Mouse (Mus musculus) myocyte (in vitro differentiated cells): ENCODE measurements at regions not wholly inside any gene's neighbourhood (a gene's known extent, or its start where the extent isn't known, plus 50 kb on each side); places are given as distances from the start of the nearest gene placed in this dataset.

Experiments used
- H3K27me3 ChIP-seq: one replicate; pipeline ENCODE4 v1.6.1; 2011; ENCODE audit not compliant: control insufficient read depth, insufficient read depth, insufficient read length
- H3K36me3 ChIP-seq: one replicate; pipeline ENCODE4 v1.6.1; 2011; ENCODE audit not compliant: control insufficient read depth, insufficient read depth
- H3K4me2 ChIP-seq: one replicate; pipeline ENCODE4 v1.6.1; 2011; ENCODE audit warnings: low read depth, control low read depth
- H3K4me3 ChIP-seq: one replicate; pipeline ENCODE4 v1.5.1; 2011; ENCODE audit warnings: mild to moderate bottlenecking, control low read depth, moderate library complexity
- H3K79me2 ChIP-seq: one replicate; pipeline ENCODE4 v1.6.1; 2011; ENCODE audit not compliant: control insufficient read depth, insufficient read depth
- H3ac ChIP-seq: one replicate; pipeline ENCODE4 v1.6.1; 2011; ENCODE audit not compliant: control insufficient read depth, insufficient read length
- CEBPB ChIP-seq: IDR thresholded peaks from 2 replicates; pipeline ENCODE4 v1.6.1; 2011; ENCODE audit warnings: mild to moderate bottlenecking, moderate library complexity; ENCODE audit not compliant: poor library complexity, insufficient read depth, severe bottlenecking
- E2F4 ChIP-seq: IDR thresholded peaks from one replicate; pipeline ENCODE4 v1.6.1; 2011; ENCODE audit warnings: mild to moderate bottlenecking, control low read depth, moderate library complexity; ENCODE audit not compliant: insufficient read depth
- MAX ChIP-seq: IDR thresholded peaks from one replicate; pipeline ENCODE4 v1.6.1; 2011; ENCODE audit warnings: low read depth, mild to moderate bottlenecking, control low read depth
- MYOD1 ChIP-seq, 3 experiments: IDR thresholded peaks; one replicate each; pipeline ENCODE4 v1.6.1; 2011; ENCODE audit warnings: control low read depth in 2 of 3, low read depth in 2 of 3, mild to moderate bottlenecking in 2 of 3, moderate library complexity in 1 of 3; ENCODE audit not compliant: insufficient read length in 2 of 3, control insufficient read depth in 1 of 3
- MYOG ChIP-seq, 3 experiments: IDR thresholded peaks; one replicate each; pipeline ENCODE4 v1.6.1; 2011; ENCODE audit warnings: control low read depth in 2 of 3, low read depth in 2 of 3, mild to moderate bottlenecking in 2 of 3; ENCODE audit not compliant: insufficient read length in 2 of 3, control insufficient read depth in 1 of 3, insufficient read depth in 1 of 3
- POLR2A ChIP-seq: IDR thresholded peaks from one replicate; pipeline ENCODE4 v1.6.1; 2011; ENCODE audit warnings: low read depth, mild to moderate bottlenecking, control low read depth, moderate library complexity; ENCODE audit not compliant: insufficient read length
- POLR2AphosphoS2 ChIP-seq: IDR thresholded peaks from one replicate; pipeline ENCODE4 v1.6.1; 2011; ENCODE audit warnings: low read depth, control low read depth; ENCODE audit not compliant: insufficient read length
- REST ChIP-seq: IDR thresholded peaks from one replicate; pipeline ENCODE4 v1.6.1; 2011; ENCODE audit warnings: mild to moderate bottlenecking, control low read depth, moderate library complexity; ENCODE audit not compliant: insufficient read depth, insufficient read length
- SRF ChIP-seq: IDR thresholded peaks from one replicate; pipeline ENCODE4 v1.6.1; 2011; ENCODE audit warnings: low read depth; ENCODE audit not compliant: control insufficient read depth, insufficient read length
- TCF12 ChIP-seq: IDR thresholded peaks from one replicate; pipeline ENCODE4 v1.6.1; 2011; ENCODE audit warnings: mild to moderate bottlenecking, control low read depth; ENCODE audit not compliant: poor library complexity, insufficient read depth, severe bottlenecking
- TCF3 ChIP-seq: IDR thresholded peaks from one replicate; pipeline ENCODE4 v1.6.1; 2011; ENCODE audit warnings: low read depth, control low read depth; ENCODE audit not compliant: insufficient read length
- USF1 ChIP-seq: IDR thresholded peaks from one replicate; pipeline ENCODE4 v1.6.1; 2011; ENCODE audit warnings: low read depth, mild to moderate bottlenecking, control low read depth, moderate library complexity

- H3K4me2 ChIP-seq, result no peak overlapping the region
- H3K27me3 ChIP-seq, result no peaks in the 10 kb centered on the region
- no peaks in the 10 kb centered on the region for H3K79me2 ChIP-seq
- no peak overlapping the region for H3ac ChIP-seq
- no peak for TF ChIP-seq E2F4
- H3K4me3 ChIP-seq, result no peak overlapping the region
- no peaks in the 10 kb centered on the region for H3K36me3 ChIP-seq
Observed at GRCm38 (mm10) chr7:83161226-83161625, 294.1 kb downstream of the Mex3b start.

DNA sequence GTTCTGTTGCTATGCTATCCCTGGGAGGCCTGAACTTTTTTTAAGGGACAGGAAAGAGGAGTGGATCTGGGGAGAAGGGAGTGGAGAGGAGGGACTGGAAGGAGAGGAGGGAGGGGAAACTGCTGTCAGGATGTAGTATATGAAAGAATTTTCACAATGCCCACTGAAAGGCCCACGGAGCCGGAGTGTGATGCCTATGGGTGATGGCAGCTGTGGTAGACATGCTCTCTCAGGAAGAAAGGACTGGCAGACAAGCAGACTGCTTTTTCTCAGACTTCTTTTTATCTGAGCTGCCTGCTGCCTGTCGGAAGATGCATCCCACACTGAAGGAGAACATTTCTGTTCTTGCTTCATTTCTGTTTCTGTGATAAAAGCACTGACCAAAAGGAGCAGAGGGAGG, 295.7 kb downstream of the Mex3b start:
- H3K27me3 ChIP-seq, result no peaks in the 10 kb centered on the region
- no peak overlapping the region for H3ac ChIP-seq
- no peaks in the 10 kb centered on the region for H3K36me3 ChIP-seq
- no peak overlapping the region for H3K4me3 ChIP-seq
- no peak overlapping the region for H3K4me2 ChIP-seq
- H3K79me2 ChIP-seq, result no peaks in the 10 kb centered on the region
- TF ChIP-seq CEBPB (no peak), MYOD1 (IDR thresholded peaks at IDR 0.05; ENCODE audit: control insufficient read depth in 1 of 3, insufficient read length in 2 of 3, low read depth in 2 of 3) (no peak), USF1 (no peak), MYOG (IDR thresholded peaks at IDR 0.05; ENCODE audit: control insufficient read depth in 1 of 3, insufficient read depth in 1 of 3, insufficient read length in 2 of 3, low read depth in 2 of 3) (no peak), SRF (no peak), REST (no peak), TCF3 (no peak), POLR2AphosphoS2 (no peak), POLR2A (no peak), MAX (no peak), TCF12 (no peak), E2F4 (no peak)

GRCm38 (mm10) chr7:83179403-83179802, 312.3 kb downstream of the Mex3b start:
- no peak for TF ChIP-seq MAX
- TF ChIP-seq REST, result no peak
- no peak for TF ChIP-seq CEBPB
- TF ChIP-seq TCF12, result no peak
- no peak for TF ChIP-seq MYOG (IDR thresholded peaks at IDR 0.05; ENCODE audit: control insufficient read depth in 1 of 3, insufficient read depth in 1 of 3, insufficient read length in 2 of 3, low read depth in 2 of 3)
- no peak for TF ChIP-seq SRF
- no peak for TF ChIP-seq POLR2AphosphoS2
- TF ChIP-seq MYOD1 (IDR thresholded peaks at IDR 0.05; ENCODE audit: control insufficient read depth in 1 of 3, insufficient read length in 2 of 3, low read depth in 2 of 3), result no peak
- no peak for TF ChIP-seq USF1
- no peak for TF ChIP-seq TCF3
- no peak for TF ChIP-seq POLR2A
- no peak for TF ChIP-seq E2F4
- Histone ChIP-seq H3K36me3 (no peaks in the 10 kb centered on the region), H3K79me2 (no peaks in the 10 kb centered on the region), H3ac (no peak overlapping the region), H3K4me3 (no peak overlapping the region), H3K4me2 (no peak overlapping the region), H3K27me3 (no peaks in the 10 kb centered on the region)

DNA sequence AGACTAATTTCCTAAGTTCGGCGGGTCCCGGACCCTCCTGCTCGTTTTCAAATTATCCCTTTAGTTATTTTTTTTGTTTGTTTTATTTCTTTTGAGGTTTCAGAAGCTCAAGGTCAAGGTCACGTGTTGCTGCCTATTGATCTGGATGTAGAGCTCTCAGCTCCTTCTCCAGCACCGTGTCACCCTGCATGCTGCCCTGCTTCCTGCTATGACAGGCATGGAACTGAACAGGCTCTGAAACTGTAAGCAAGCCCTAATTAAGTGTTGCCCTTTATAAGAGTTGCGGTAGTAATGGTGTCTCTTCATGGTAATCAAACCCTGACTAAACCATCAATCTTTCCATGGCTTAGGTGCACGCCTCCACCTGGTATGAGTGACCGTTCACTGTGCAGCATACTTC, 319.2 kb downstream of the Mex3b start:
- Histone ChIP-seq H3K79me2 (no peaks in the 10 kb centered on the region), H3ac (no peak overlapping the region), H3K27me3 (no peaks in the 10 kb centered on the region), H3K4me2 (no peak overlapping the region), H3K4me3 (no peak overlapping the region), H3K36me3 (no peaks in the 10 kb centered on the region)
- TF ChIP-seq MYOG (IDR thresholded peaks at IDR 0.05; ENCODE audit: control insufficient read depth in 1 of 3, insufficient read depth in 1 of 3, insufficient read length in 2 of 3, low read depth in 2 of 3) (no peak), REST (no peak), TCF12 (no peak), SRF (no peak)

DNA sequence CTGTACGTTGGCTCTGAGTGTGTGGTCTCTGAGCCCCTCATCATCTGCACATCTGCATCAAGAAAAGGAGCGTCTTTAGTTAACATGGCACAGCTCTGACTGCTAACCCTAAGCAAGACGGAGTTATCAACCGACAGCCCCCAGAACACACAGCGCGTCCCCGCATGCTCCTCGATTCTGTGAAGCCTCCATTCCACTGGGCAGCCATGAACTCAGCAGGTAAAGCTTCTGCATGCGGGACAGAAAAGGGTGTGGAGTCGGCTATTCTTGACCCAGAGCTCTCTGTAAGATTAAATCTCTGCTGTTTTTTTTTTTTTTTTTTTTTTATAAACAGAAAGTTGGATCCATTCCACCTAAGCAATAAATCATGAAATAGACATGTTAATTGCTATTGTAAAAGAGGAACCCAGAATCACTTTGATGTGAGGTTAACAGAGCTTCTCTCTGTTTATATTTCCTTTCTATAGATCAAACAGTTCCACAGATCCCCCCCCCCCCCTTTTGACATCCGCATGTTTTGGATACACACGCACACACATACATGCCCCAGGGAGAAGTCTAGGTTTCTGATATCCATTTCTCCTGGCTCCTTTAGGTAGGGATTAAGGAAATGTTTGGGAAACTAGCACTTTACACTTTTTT, 328.9 kb downstream of the Mex3b start:
- Histone ChIP-seq H3ac (no peak overlapping the region), H3K79me2 (no peaks in the 10 kb centered on the region), H3K27me3 (no peaks in the 10 kb centered on the region), H3K4me3 (no peak overlapping the region), H3K36me3 (no peaks in the 10 kb centered on the region), H3K4me2 (no peak overlapping the region)
- TF ChIP-seq POLR2AphosphoS2, result no peak
- TF ChIP-seq MYOD1 (IDR thresholded peaks at IDR 0.05; ENCODE audit: control insufficient read depth in 1 of 3, insufficient read length in 2 of 3, low read depth in 2 of 3), result no peak
- no peak for TF ChIP-seq MAX
- no peak for TF ChIP-seq MYOG (IDR thresholded peaks at IDR 0.05; ENCODE audit: control insufficient read depth in 1 of 3, insufficient read depth in 1 of 3, insufficient read length in 2 of 3, low read depth in 2 of 3)
- no peak for TF ChIP-seq REST
- no peak for TF ChIP-seq TCF3
- TF ChIP-seq POLR2A, result no peak
- TF ChIP-seq CEBPB, result no peak
- TF ChIP-seq SRF, result no peak
